Mouse (Mus musculus) layer of hippocampus, adult 8-10 months (tissue): ENCODE data around the gene Fbxl17. TPM values are rescaled to one million over a fixed set of nuclear protein-coding genes. Genes with fewer than 3 reads are reported as not detected.

Experiments
- DNase-seq, 2 experiments: peaks; one replicate each; pipeline ENCODE4 v3.0.0; 2022; ENCODE audit warnings: low spot score in 2 of 2
- total RNA-seq, 4 experiments: library from RNA; stranded (reverse); gene quantifications; 2 replicates each; pipeline ENCODE4 v1.2.4; 2022

Gene Fbxl17
- total RNA-seq, 4 experiments from 2014 or later: 48.7 to 59.9 (median 54.3) TPM

DNA sequence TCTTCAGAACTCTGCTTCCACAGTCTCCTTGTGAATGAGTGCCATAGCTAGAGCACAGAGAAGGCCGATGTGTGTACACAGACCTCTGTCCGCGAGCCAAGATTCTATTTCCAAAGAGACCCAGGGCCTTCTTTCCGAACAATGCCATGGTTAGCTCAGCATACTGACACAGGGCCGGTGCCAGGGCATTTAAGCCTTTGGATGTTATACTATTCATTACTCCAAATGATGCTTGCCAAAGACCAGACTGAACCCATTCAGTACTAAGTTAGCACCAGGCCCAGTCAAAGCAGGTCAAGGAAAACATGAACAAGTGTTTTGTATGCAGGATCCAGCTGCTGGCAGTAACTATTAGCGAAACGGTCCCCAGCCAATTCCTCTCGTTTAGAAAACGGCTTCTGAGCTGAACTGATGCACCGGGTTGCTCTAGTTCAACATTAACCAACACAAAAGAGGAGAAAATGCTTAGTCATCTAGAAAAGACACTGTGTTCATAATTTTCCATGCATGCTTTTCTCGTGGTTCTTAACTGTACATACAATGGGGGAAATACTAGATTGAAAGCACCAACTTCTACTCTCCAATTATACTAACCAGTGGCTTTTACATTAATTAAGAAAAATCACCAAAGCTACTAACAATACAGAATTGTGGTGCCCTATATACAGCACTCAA is 214.4 kb downstream of the Fbxl17 start:
- DNase-seq: peak; percentile 83 to 91

DNA sequence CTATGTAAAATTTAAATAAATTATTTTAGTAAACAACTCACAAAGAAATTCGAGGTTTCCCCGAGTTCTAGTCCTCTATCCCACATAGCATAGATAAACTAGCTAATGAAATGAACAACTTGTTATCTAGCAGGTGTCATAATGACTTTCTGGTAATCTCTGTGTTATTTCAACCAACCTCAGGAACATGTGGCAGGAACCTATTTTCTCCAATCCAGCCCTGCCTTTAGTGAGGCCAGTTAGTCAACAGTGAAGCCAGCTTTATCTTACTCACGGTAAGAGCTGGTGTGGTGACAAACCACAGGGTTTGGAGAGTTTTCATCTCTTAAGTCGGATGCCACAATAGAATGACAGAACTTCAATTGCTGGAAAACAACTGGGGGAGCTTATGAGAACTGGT is 215.7 kb downstream of the Fbxl17 start:
- no peak for DNase-seq

GRCm38 (mm10) chr17:63282004-63282403 is 217.8 kb downstream of the Fbxl17 start:
- DNase-seq: no peak

DNA sequence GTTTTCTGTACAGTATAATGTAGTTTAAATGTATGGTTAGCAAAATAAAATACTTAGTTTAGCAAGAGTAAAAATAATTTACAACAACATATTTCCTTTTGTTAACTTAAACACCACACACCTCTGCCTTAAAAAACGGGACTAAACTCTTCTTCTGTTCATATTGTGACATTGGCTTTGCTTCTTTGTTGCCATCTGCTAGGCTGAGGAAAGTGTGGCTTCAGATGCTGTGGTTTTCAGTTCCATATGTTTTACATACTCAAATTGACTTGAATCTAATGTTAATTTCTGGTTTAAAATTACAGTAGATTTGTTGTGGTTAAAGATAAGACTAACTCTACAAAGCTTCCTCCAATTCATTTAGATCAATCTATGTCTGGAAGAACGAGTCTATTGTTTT is 218.8 kb downstream of the Fbxl17 start:
- no peak for DNase-seq

DNA sequence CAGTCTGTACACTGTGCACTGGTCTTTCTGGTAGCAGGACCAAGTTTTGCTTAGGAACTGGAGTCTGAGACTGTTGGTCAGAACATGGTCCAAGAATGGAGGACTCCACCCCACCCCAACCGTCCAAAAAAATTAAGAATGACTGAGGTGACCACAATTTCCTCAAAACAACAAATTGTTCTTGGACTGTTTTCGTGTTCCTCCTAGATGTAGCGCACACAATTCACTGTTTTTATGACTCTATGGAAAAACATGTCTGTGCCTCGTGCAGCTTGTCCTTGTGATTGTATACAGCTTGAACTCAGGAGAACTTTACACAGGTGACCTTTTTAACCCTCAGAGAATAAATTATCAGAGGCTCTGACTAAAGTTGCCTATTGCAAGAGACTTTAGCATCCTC is 220.7 kb downstream of the Fbxl17 start:
- no peak for DNase-seq

GRCm38 (mm10) chr17:63273353-63273752 is 226.5 kb downstream of the Fbxl17 start:
- no peak for DNase-seq

GRCm38 (mm10) chr17:63272914-63273313 is 226.9 kb downstream of the Fbxl17 start:
- no peak for DNase-seq

DNA sequence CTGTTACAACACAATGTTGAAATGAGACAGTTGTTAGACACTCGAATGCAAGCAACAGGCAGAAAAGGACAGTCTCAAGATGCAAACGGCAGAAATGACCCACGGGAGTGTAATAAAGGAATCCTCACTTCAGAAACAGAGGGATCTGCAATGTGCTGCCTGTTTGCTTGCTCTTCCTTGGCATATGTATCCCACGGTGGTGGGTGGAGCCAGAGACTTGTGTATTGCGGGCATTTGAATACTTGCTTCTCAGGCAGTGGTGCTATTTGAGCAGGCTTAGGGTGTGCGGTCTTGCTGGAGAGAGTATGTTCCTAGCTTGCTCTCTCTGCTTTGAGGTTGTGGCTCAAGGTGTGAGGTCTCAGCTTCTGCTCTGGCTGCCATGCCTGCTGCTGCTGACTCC is 228.8 kb downstream of the Fbxl17 start:
- DNase-seq: no peak

GRCm38 (mm10) chr17:63270513-63270912 is 229.3 kb downstream of the Fbxl17 start:
- no peak for DNase-seq

DNA sequence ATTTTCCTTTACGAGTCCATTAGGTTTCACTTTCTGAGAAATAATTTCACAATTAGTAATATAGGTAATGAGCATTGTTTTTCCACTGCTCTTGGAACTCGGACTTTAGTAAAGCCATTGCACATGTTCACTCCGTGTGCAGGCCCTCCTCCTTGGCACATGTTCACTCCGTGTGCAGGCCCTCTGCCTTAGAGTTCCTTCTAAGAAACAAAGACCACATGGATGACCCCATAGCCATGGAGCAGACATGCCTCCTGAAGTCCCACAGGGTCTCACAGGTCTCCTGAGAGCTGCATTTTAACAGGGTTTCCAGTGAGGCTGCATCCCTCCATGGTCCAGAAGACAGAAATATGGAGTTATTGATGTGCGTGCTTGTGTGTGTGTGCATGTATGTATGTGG is 237.1 kb downstream of the Fbxl17 start:
- DNase-seq: no peak

DNA sequence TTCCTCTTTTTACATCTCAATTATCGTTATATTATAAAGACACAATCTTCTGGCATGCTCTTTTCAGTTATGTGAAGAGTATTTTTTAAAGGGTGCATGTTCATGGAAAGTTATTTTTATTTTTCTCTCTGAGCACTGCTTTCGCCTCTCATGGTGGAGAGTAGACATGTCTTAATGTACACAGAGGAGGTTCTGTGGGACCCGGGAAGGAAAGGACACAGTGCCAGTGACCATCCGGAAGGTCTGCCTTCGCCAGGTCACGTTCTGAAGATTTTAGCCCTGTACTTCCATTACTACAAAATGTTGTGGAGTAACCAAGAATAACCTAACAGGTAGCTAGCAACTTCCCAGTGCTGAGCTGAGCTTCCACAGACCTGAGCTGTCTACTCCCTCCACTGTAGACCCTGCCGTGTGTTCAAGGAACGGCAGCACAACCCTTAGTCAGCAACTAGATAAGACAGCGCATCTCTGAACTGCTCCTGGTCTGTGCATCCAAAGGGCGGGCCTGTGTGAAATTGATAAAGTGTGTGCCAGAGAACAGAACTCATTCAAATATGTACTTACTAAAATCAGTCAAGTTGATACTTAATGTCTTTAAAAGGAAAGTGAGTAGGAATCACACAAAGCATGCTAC is 238.2 kb downstream of the Fbxl17 start:
- no peak for DNase-seq

- DNase-seq: no peak
These were observed 240.7 kb downstream of the Fbxl17 start for GRCm38 (mm10) chr17:63259091-63259490.

GRCm38 (mm10) chr17:63246144-63246619 is 253.6 kb downstream of the Fbxl17 start:
- DNase-seq: no peak

DNA sequence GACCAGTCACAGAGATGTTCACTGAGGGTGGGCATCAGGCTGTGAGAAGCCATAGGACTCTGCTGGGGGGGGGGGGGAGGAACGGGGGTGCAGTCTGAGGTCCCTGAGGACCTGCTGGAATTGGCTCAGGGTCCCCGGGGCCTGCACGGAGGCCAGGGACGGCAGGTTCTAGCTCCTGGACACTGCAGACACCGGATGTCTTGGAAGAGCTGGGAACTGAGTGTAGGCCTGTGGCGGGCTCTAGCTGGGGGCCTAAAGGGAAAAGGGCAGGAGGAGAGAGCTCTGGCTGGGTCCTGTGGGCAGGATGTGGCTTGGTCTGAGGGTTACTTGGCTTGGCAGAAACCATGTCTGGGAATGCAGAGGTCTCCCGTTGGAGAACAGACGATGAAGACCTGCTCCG is 254.3 kb downstream of the Fbxl17 start:
- DNase-seq: no peak

DNA sequence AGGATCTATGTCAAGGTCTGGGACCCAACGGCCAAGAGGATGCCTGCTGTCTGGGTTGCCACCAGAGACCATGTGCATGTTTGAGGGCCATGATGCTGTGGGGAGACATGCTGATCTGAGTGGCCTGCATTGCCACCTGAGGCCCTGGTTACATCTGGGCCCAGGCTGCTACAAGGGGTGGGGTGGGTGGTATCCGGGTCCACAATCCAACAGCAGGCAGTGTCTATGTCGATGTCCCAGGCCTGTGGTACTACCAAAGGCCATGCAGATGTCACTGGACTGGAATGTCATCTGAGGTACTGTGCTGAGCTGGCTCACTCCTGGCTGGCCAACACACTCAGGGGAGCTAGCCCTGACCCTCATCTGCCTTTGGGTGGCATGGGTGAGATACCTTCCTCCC is 257.1 kb downstream of the Fbxl17 start:
- DNase-seq: no peak

GRCm38 (mm10) chr17:63240731-63241106 is 259.1 kb downstream of the Fbxl17 start:
- DNase-seq: no peak

- DNase-seq: no peak
These were observed 259.6 kb downstream of the Fbxl17 start for GRCm38 (mm10) chr17:63240021-63240730.

- DNase-seq: no peak
These were observed 263.0 kb downstream of the Fbxl17 start for GRCm38 (mm10) chr17:63236846-63237245.

DNA sequence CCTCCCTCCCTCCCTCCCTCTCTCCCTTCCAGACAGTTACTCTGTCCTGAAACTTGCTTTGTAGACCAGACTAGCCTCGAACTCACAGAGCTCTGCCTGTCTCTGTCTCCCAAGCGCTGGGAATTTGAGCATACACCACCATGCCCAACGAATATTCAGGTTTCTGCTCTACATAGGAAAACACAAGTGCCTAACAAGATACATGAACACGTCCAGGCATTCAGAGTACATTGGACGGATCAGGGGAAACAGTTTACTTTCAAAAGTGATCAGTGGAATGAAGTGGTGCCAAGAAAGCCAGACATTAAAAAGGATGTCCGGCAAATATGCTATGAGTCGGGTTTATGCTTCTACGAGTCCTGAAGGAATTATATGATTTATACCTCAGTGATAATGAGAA is 263.6 kb downstream of the Fbxl17 start:
- DNase-seq: no peak

DNA sequence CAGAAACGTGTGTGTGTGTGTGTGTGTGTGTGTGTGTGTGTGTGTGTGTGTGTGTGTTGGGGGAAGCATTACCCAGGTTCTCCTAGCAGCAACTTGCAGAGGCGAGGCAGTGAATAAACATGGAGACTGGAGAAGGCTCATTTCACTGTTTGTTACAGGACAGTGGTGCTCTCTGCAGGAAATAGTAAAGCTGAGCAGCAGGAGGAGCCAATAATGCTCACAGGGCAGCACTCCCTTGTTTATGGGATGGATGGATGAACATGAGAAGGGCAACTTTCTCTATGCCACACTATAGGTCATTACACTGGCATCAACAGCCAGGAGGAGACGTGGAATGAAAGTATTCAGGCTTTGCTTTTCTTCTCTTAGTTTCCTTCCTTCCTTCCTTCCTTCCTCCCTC is 264.0 kb downstream of the Fbxl17 start:
- DNase-seq: no peak

DNA sequence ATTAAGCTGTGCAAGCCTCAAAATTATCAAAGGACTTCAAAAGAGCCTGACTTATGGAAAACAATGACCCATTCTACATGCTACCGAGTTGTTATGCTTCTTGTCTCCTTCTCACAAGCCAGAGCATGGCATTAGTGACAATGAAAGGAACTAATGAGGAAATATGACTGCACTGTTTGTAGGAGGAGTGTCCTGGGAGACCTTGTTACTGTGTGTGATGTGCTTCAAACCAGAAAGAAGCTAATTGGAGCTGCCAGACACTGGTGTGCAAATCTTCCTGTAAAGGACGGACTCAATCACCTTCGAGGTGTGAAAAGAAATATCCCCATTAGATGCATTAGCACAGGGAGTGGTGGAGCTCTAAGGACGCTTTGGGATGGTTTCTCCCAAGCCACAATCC is 270.7 kb downstream of the Fbxl17 start:
- no peak for DNase-seq

- DNase-seq: no peak
These were observed 273.4 kb downstream of the Fbxl17 start for GRCm38 (mm10) chr17:63226380-63226779.

GRCm38 (mm10) chr17:63225959-63226358 is 273.9 kb downstream of the Fbxl17 start:
- DNase-seq: no peak
